17 mouse cellular contexts compared by ENCODE assay signal in the genomic region with DNA sequence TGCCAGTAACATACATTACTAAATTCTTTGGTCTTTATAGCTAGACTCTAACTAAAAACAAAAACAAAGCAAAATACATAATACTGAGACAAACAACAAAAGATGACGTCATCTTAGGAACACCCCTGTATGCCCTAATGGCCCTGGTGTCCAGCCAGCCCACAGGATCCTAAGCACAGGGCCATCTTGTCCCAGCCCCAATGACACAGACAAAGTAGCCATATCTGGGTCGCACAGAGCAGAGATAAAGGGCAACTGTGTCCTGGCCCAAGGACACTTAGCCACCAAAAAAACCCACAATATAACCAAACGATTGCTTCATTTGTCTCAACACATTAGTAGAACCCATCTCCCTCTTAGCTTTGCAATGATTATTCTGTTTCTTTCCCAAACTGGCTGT.
"Had no signal": no experiment of that assay in that cellular context is flagged by ENCODE, and none has a peak within 500 bp of the region (broad histone marks: within the 10 kb centered on the region; RNA-seq: fewer than 3 reads in every experiment).

No protein-coding gene starts in this region.

- H3K27ac ChIP-seq: kidney, postnatal 0 days; limb, embryonic 15.5 days; liver, embryonic 15.5 days; midbrain, embryonic 15.5 days; neural tube, embryonic 13.5 days; stomach, embryonic 15.5 days had no signal

- H3K27me3 ChIP-seq: limb, embryonic 15.5 days; liver, embryonic 15.5 days; midbrain, embryonic 15.5 days; neural tube, embryonic 13.5 days; stomach, embryonic 15.5 days had no signal

- DNase-seq: kidney, adult 11 months; kidney, adult 9 months; kidney, postnatal 36 days; layer of hippocampus, adult 9-11 months; layer of hippocampus, postnatal 36 days; lung, embryonic 14.5 days; lung, postnatal 10 days; lung, postnatal 4 days; right cerebral cortex, postnatal 4 days; spleen, adult 18-20 months; thymus, postnatal 4 days had no signal

- H3K9ac ChIP-seq: limb, embryonic 15.5 days; liver, embryonic 15.5 days; lung, embryonic 14.5 days; midbrain, embryonic 15.5 days; neural tube, embryonic 13.5 days; stomach, embryonic 15.5 days had no signal

- H3K4me1 ChIP-seq: stomach, embryonic 15.5 days had no signal

- H3K36me3 ChIP-seq: limb, embryonic 15.5 days; stomach, embryonic 15.5 days had no signal

- H3K4me2 ChIP-seq: limb, embryonic 15.5 days; liver, embryonic 15.5 days; lung, embryonic 14.5 days; midbrain, embryonic 15.5 days; neural tube, embryonic 13.5 days; stomach, embryonic 15.5 days had no signal

- H3K9me3 ChIP-seq: limb, embryonic 15.5 days; liver, embryonic 15.5 days; midbrain, embryonic 15.5 days; neural tube, embryonic 13.5 days; stomach, embryonic 15.5 days had no signal

- H3K4me3 ChIP-seq: limb, embryonic 15.5 days; liver, embryonic 15.5 days; midbrain, embryonic 15.5 days; neural tube, embryonic 13.5 days; stomach, embryonic 15.5 days had no signal

- ATAC-seq: midbrain, embryonic 15.5 days had no signal
